Mouse (Mus musculus) kidney, adult 18-20 months (tissue): ENCODE data around the gene Ptpn7.
"Not testable (repeated sequence)": the region's sequence is repeated elsewhere in the genome, so short reads cannot be mapped to it uniquely, and the experiment has no call there.

Experiments
- DNase-seq: peaks from one replicate; pipeline ENCODE4 v3.0.0; 2021

Gene Ptpn7

GRCm38 (mm10) chr1:135132473-135132872, at the start of gene Ptpn7:
TSS of gene Ptpn7 (plus strand) at chr1:135132700.
- DNase-seq = peak; percentile 60

- DNase-seq = no peak
Observed at GRCm38 (mm10) chr1:135083465-135083864, 49.0 kb upstream of the Ptpn7 start.

- no peak for DNase-seq
Observed at GRCm38 (mm10) chr1:135085296-135085871, 47.1 kb upstream of the Ptpn7 start.

DNA sequence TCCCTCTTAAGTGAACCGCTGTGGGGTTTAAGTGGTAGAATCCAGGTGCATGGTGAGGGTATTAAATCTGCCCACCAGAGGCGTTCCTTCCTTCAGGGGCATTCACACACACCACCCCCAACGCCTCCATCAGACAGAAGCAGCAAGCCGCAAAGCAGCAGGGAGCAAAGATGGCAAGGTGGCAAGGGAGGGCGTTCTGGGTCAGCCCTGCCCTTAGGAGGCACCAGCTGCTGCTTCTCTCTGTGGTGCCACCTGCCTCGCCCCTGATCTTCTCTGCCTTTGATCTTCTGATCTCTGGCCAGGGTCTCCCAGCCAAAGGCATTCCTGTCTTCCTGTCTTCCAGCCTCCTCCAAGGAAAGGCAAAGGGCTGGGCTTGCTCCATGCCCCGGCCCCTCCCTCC, 46.5 kb upstream of the Ptpn7 start:
- no peak for DNase-seq

DNA sequence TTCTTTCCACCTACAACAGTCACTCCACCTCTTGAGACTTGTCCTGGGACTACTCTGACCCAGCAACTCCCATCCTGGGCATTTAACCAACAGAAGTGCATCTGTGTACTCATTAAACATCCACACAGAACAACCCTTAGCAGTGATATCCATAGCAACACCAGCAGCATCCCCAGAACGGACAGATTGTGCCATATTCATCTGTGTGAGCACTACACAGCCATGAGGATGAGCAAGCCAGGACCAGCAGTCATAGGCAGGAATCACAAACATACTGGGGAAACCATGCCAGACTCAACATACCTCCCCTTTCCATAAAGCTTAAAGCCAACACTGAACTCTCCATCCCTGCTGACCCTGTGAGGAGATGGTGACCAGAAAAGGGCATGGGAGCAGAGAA, 45.1 kb upstream of the Ptpn7 start:
- no peak for DNase-seq

- DNase-seq = no peak
Observed at GRCm38 (mm10) chr1:135089626-135090025, 42.9 kb upstream of the Ptpn7 start.

DNA sequence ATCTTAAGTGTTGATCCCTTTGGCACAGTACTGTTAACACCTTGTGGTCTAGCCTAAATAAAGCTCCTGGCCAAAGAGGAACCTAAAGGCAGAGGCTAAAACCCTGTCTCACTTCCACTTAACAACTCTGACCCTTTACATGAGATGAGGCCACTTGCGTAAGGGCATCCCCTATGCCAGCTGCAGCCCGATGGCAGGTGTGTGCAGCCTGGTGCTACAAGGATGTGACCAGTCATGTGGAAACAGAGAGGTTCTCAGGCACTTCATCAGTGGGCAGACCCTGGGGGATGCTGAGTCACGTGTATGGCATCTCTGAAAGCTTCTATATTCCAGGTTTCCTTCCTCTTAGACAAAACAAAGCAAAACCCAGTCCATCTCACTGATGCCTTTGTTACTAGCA, 41.6 kb upstream of the Ptpn7 start:
- DNase-seq = no peak

DNA sequence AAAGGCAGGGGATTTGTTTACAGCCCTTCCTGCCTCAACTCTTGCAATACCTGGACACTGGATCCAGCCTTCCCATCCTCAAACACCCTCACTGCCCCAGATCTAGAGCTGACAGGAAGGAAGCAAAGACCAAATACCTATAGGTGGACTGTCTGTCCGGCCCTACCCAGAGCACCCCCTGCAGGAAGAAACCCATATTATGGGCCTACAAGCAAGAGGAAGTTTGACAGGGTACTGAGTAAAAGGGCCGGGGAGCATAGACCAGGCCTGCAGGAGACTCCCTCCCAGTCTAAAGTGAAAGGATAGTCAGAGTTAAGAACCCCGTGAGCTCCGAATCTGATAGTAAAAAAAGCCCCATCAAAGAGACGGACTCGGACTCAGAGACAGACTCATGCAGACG, 37.8 kb upstream of the Ptpn7 start:
- DNase-seq = no peak

- DNase-seq = no peak
Observed at GRCm38 (mm10) chr1:135095189-135095588, 37.3 kb upstream of the Ptpn7 start.

- DNase-seq = no peak
Observed at GRCm38 (mm10) chr1:135096312-135096711, 36.2 kb upstream of the Ptpn7 start.

- no peak for DNase-seq
Observed at GRCm38 (mm10) chr1:135097441-135097840, 35.1 kb upstream of the Ptpn7 start.

DNA sequence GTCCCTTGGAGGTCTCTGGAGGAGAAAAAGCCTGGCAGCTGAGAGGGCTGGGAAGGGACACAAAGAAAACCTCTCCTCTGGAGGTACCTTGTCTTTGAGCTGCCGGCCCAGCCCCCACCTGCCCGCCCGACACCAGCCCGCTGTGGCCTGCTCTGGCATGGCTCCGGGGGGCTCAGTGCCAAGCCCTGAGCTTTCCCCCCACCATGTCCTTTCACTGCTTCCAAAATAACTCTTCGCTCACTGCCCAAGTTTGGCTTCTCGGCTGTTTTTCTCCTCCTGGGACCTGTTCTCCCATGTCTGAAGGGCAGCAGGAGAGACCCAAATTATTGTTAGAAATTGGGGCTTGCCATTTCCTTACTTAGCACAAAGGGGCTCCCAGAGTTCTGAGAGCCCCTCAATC, 34.1 kb upstream of the Ptpn7 start:
- DNase-seq = no peak

DNA sequence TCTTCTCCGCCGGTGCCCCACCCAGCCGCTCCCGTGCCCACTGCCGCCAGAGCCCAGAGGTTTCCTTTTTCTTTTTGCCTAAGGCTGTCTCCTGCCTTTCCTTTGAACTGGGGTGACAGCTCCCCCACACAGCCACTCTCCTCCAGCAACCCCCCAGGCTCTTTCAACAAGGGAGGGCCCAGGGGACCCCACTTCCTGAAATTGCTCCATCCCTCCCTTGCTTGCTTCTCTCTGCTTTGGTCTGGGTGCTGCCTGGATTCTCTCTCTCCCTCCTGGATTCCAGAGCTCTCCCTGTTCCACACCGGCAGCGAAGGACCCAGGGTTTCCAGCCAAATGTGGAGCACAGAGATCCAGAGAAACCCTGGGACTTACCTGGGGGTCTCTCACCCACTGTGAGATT, 32.1 kb upstream of the Ptpn7 start:
- no peak for DNase-seq

DNA sequence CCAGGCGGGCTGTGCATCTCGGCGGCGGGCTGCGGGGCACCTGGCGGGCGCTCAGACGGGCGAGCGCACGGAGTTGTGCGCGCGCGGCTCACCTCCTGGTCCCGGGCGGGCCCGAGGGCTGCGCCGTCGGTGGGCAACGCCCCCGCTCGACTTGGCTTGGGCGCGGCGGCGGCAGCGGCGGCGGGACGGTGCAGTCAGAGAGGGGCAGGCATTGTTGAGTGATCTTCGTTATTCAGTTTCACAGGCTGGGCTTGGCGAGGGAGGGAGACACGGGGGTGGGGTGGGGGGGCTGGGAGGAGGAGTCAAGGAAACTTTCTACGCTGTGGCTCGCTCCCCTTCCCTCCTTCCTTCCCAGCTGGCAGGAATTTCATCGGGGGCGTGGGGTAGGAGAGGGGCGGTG, 27.4 kb upstream of the Ptpn7 start, which contains the start of gene Lgr6:
Gene Lgr6 (minus strand): TSS at position 153 of the 400 bp plus-strand sequence.
- DNase-seq = no peak

GRCm38 (mm10) chr1:135105951-135106350, 26.5 kb upstream of the Ptpn7 start:
- peak; percentile 71 for DNase-seq

GRCm38 (mm10) chr1:135108611-135109010, 23.9 kb upstream of the Ptpn7 start:
- DNase-seq = no peak

DNA sequence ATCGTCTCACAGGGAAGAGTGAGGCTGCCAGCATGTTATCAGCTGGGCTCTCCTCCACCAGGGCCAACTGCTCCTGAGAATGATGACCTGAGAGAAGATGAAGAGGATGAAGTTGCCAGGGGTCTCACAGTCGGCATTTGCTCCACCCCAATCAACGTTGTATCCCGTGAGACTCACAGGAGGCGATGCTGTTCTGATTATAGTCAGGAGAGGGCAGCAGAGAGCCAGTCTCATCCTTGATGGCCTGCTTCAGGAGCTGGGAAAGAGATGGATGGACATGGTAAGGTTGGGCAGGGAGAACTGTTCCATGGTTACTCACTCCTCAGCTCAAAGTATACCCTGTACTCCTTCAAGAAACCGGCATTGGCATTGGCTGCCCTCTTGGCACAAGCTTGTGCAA, 22.4 kb upstream of the Ptpn7 start:
- DNase-seq = peak; percentile 78

DNA sequence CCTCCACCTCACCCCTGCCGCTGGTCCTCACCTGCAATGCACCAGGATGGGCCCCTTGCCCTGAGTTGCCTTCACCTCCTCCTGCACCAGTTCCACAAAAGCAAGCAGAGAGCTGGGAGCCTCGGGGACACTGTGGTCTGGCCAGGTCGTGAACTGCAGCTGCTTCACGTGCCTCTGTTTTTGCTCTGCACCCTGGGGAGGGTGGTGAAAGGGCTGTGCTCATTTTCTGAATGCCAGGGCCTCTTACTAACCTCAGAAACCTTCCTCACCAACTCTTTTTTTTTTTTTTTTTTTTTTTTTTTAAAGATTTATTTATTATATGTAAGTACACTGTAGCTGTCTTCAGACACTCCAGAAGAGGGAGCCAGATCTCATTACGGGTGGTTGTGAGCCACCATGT, 21.2 kb upstream of the Ptpn7 start:
- not testable (repeated sequence) for DNase-seq

- peak; percentile 51 for DNase-seq
Observed at GRCm38 (mm10) chr1:135112661-135113060, 19.8 kb upstream of the Ptpn7 start.

GRCm38 (mm10) chr1:135124573-135125363, 7.7 kb upstream of the Ptpn7 start:
- no peak for DNase-seq

DNA sequence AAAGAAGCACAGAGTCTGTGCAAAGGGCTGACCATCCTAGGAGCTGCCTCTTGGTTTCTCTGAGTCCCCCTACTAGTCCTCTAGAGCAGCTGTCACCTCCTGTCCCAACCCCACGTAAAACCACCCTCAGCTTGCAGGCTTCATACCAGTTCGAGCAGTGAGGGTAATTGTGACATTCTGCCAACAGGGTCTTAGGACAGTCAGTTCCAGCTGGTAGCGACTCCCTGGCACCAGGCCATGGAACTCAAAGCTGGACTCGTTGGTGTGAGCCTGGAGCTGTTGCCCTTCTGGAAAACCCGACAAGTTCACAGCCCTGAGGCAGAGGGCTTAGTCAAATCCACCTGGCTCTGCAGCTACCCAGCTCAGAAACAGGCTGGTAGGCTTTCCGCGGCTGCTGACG, 6.5 kb upstream of the Ptpn7 start:
- DNase-seq = peak; percentile 38

DNA sequence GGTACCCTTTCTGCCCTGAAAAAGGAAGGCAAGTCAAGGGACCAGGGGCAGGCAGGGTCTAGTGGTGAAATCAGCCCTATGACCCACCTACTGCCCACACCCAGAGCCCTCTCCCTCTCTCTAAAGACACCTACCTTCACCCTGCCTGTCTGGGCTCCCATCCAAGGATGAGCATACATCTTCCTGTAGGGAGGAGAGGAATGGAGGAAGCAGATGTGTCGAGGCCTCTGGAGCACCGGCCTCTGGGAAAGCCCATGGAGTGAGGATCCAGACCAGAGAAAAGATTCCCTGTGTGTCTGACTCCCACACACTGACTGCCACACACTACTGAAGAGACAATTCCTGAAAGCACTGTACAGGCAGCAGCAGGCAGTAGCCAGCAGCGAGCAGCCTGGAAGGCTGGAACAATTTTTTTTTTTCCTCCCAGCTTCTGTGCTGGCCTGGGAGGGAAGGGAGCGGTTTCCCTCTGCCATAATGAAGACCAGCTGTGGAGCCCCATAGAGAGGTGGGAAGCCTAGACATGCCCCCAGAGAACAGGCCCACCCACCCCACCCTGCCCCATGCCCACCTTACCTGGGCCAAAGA, 6.0 kb upstream of the Ptpn7 start:
- DNase-seq = no peak

- DNase-seq = no peak
Observed at GRCm38 (mm10) chr1:135128011-135128441, 4.5 kb upstream of the Ptpn7 start.

DNA sequence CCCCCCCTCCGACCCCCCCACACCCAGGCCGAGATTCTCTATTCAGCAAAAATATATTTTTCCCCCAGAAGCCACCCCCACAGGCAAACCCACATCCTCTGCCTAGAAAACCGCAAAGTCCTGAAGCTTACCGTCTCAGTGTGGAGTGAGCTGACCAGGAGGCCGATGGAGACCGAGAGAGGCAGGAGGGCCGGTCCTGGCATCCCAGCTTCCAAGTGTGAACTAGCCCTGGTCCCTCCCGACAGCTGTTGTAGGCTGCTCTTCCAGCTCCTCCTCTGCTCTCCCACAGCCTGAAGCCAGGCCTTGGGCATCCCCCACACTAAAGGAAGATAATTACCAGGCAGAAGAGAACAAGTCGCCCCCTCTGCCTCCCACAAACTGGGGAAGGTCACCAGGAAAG, 3.5 kb upstream of the Ptpn7 start:
- no peak for DNase-seq
